Mouse (Mus musculus) liver, embryonic 15.5 days (tissue): Measurements from ENCODE around the gene Pkn1. TPM values are rescaled to one million over a fixed set of nuclear protein-coding genes. Genes with fewer than 3 reads are reported as not detected.

Source experiments
- ATAC-seq: fragments of 200-750 bp; cut with Nextera tagmentation; 2 replicates; pipeline ENCODE4 v1.8.0; 2017; ENCODE audit warnings: moderate number of reproducible peaks, mild to moderate bottlenecking, moderate library complexity; ENCODE audit not compliant: insufficient read depth
- H3K27ac ChIP-seq: fragments of 300-500 bp; sonication (generic); replicated peaks from 2 replicates; pipeline ENCODE4 v1.5.1; 2015; ENCODE audit warnings: mild to moderate bottlenecking, inconsistent platforms
- H3K27me3 ChIP-seq: fragments of 300-500 bp; sonication (generic); 2 replicates; pipeline ENCODE4 v1.6.1; 2015; ENCODE audit warnings: mild to moderate bottlenecking, inconsistent platforms
- H3K36me3 ChIP-seq: fragments of 300-500 bp; sonication (generic); replicated peaks from 2 replicates; pipeline ENCODE4 v1.6.1; 2015; ENCODE audit warnings: moderate library complexity, mild to moderate bottlenecking, inconsistent platforms
- H3K4me1 ChIP-seq: fragments of 300-500 bp; sonication (generic); replicated peaks from 2 replicates; pipeline ENCODE4 v1.6.1; 2015; ENCODE audit warnings: inconsistent platforms
- H3K4me2 ChIP-seq: fragments of 300-500 bp; sonication (generic); 2 replicates; pipeline ENCODE4 v1.6.1; 2015; ENCODE audit warnings: moderate library complexity, mild to moderate bottlenecking, inconsistent platforms
- H3K4me3 ChIP-seq: fragments of 300-500 bp; sonication (generic); replicated peaks from 2 replicates; pipeline ENCODE4 v1.5.1; 2015; ENCODE audit warnings: mild to moderate bottlenecking, inconsistent platforms
- H3K9ac ChIP-seq: fragments of 300-500 bp; sonication (generic); 2 replicates; pipeline ENCODE4 v1.6.1; 2015; ENCODE audit warnings: moderate library complexity, mild to moderate bottlenecking, inconsistent platforms
- H3K9me3 ChIP-seq: fragments of 300-500 bp; sonication (generic); replicated peaks from 2 replicates; pipeline ENCODE4 v1.6.1; 2016; ENCODE audit warnings: inconsistent platforms
- WGBS: fragments of 180-500 bp; shearing (Covaris S2); methylation state at CpG from one replicate; pipeline ENCODE4 v1.1.7; 2015; ENCODE audit warnings: mixed read lengths; ENCODE audit not compliant: insufficient replicate concordance; 5-methylcytosine and 5-hydroxymethylcytosine counted together
- polyA plus RNA-seq: library from polyadenylated mRNA; unstranded; fragments of >200 nt; fragmentation: Nextera tagmentation; extraction: Ambion mirVana; gene quantifications from 2 replicates; pipeline ENCODE4 v1.2.1, GENCODE M21; 2015

Gene Pkn1
- polyA plus RNA-seq, 1 experiment from 2014 or later: 11.3 TPM

DNA sequence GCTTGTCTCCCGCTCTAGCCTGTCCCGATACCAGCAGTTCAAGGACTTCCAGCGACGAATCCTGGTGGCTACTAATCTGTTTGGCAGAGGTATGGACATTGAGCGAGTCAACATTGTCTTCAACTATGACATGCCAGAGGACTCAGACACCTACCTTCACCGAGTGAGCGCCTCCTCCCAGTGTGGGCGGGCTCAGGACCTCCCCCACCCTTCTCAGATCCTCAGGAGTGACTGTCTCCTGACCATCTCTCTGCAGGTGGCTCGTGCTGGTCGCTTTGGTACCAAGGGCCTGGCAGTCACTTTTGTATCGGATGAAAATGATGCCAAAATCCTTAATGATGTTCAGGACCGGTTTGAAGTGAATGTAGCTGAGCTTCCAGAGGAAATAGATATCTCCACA, 23.7 kb upstream of the Pkn1 start:
- Histone ChIP-seq H3K9ac (no peak overlapping the region), H3K4me1 (peaks cover 27% of the 10 kb centered on the region), H3K9me3 (no peaks in the 10 kb centered on the region), H3K27me3 (no peaks in the 10 kb centered on the region), H3K4me2 (no peak overlapping the region), H3K36me3 (peaks cover 80% of the 10 kb centered on the region), H3K27ac (no peak overlapping the region), H3K4me3 (no peak overlapping the region)
- WGBS: 86% methylated on average over 12 of the region's 12 CpGs
- ATAC-seq: no peak

GRCm38 (mm10) chr8:83721405-83722025, 22.5 kb upstream of the Pkn1 start:
- Histone ChIP-seq H3K4me3 (no peak overlapping the region), H3K4me1 (peaks cover 38% of the 10 kb centered on the region), H3K9me3 (no peaks in the 10 kb centered on the region), H3K27ac (no peak overlapping the region), H3K36me3 (peaks cover 75% of the 10 kb centered on the region), H3K4me2 (no peak overlapping the region), H3K27me3 (no peaks in the 10 kb centered on the region), H3K9ac (no peak overlapping the region)
- no peak for ATAC-seq
- 87% methylated on average over 25 of the region's 25 CpGs for WGBS

DNA sequence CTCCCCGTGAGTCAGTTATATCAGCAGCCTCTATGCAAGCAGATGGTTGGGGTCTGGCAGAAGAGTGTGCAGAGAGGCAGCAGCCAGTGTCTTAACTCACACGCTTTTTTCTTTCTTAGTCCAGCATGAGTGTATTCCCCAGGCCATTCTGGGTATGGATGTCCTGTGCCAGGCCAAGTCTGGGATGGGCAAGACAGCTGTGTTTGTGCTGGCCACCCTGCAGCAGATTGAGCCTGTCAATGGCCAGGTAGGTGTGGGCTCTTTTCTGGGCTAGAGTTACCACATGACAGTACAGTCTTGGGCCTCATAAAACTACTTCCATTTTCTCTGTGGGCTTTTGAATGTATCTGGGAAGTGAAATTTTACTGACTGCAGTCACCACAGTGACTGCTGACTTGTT, 20.7 kb upstream of the Pkn1 start:
- H3K27me3 ChIP-seq: no peaks in the 10 kb centered on the region
- H3K9me3 ChIP-seq: no peaks in the 10 kb centered on the region
- no peak overlapping the region for H3K27ac ChIP-seq
- 75% methylated on average over 2 of the region's 2 CpGs for WGBS
- peaks cover 45% of the 10 kb centered on the region for H3K4me1 ChIP-seq
- H3K4me3 ChIP-seq: no peak overlapping the region
- H3K4me2 ChIP-seq: no peak overlapping the region
- H3K9ac ChIP-seq: no peak overlapping the region
- peaks cover 57% of the 10 kb centered on the region for H3K36me3 ChIP-seq
- no peak for ATAC-seq

DNA sequence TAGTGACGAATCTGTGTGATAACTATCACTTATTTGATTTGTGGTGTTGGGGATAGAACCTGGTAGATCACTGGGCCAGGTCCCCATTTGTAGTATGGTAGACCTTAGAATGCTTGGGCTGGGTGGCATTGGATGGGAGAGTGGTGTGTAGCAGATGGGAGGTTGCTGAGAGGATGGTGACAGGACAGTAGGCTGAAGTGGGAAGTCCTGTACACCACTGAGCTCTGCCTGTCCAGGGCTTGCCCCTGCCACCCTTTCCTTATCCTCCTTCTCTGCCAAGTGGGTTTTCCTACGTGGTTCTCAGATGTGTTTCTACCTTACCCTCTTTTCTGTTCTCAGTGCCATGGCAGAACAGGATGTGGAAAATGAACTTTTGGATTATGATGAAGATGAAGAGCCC, 20.1 kb upstream of the Pkn1 start:
- H3K4me1 ChIP-seq: peaks cover 43% of the 10 kb centered on the region
- no peak for ATAC-seq
- no peak overlapping the region for H3K9ac ChIP-seq
- H3K4me2 ChIP-seq: no peak overlapping the region
- no peak overlapping the region for H3K4me3 ChIP-seq
- no peak overlapping the region for H3K27ac ChIP-seq
- no peaks in the 10 kb centered on the region for H3K27me3 ChIP-seq
- H3K36me3 ChIP-seq: peaks cover 51% of the 10 kb centered on the region
- WGBS: 88% methylated on average over 2 of the region's 2 CpGs
- H3K9me3 ChIP-seq: no peaks in the 10 kb centered on the region

DNA sequence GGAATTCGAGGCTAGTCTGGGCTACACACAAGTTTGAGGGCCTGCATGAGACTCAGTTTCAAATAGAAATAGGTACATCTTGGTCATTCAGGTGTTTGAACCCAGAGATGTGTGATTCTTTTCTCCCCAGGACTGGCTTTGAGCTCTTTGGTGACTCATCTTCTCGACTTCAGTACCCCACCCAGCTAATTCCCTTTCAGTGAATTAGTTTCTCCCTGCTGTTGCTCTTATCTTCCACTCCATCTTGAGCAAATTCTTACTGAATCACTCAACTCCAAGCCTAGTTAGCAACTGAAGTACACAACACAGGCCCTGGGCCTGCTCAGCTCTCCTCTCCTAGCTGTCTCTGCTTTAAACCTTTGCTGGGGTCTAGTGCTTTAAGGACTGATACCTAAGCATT, 17.6 kb upstream of the Pkn1 start:
- Histone ChIP-seq H3K9ac (peak overlapping the region; percentile 93), H3K4me3 (peak overlapping the region; percentile 97), H3K4me2 (peak overlapping the region; percentile 74), H3K36me3 (peaks cover 26% of the 10 kb centered on the region), H3K27ac (peak overlapping the region; percentile 97), H3K4me1 (peaks cover 33% of the 10 kb centered on the region), H3K27me3 (no peaks in the 10 kb centered on the region), H3K9me3 (no peaks in the 10 kb centered on the region)
- peak; percentile 1; the same call in 1 of the 2 replicates for ATAC-seq
- WGBS: 27% methylated on average over 2 of the region's 2 CpGs

GRCm38 (mm10) chr8:83715771-83716170, 16.8 kb upstream of the Pkn1 start:
- Histone ChIP-seq H3K9ac (peak overlapping the region; percentile 93), H3K4me1 (peaks cover 33% of the 10 kb centered on the region), H3K36me3 (peaks cover 18% of the 10 kb centered on the region), H3K27ac (peak overlapping the region; percentile 97), H3K27me3 (no peaks in the 10 kb centered on the region), H3K4me2 (peak overlapping the region; percentile 74), H3K4me3 (peak overlapping the region; percentile 97), H3K9me3 (no peaks in the 10 kb centered on the region)
- no peak for ATAC-seq
- WGBS: under 1% methylated on average over 17 of the region's 17 CpGs

GRCm38 (mm10) chr8:83715031-83715690, 16.2 kb upstream of the Pkn1 start, which contains the start of gene Ddx39:
Gene Ddx39 (plus strand): TSS chr8:83715177.
- peak; percentile 100 for ATAC-seq
- Histone ChIP-seq H3K9ac (peak within 1 kb of the TSS; percentile 93), H3K27me3 (no peaks in the 10 kb centered on the region), H3K9me3 (no peaks in the 10 kb centered on the region), H3K27ac (peak within 1 kb of the TSS; percentile 97), H3K4me2 (peak within 1 kb of the TSS; percentile 74), H3K36me3 (peaks cover 12% of the 10 kb centered on the region), H3K4me1 (peaks cover 33% of the 10 kb centered on the region), H3K4me3 (peak within 1 kb of the TSS; percentile 97)
- WGBS: under 1% methylated on average over 63 of the region's 63 CpGs

DNA sequence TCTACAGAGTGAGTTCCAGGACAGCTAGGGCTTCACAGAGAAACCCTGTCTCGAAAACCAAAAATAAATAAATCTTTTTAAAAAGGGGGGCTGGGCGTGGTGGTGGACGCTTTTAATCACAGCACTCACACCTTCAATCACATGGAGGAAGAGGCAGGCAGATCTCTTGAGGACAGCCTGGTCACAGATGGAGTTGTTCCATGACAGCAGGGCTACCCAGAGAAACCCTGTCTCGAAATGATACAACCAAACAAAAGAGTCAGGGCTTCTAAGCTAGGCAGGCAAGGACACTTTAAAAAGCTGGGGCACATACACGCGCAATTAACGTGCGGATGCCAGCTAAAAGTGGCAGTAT, 15.7 kb upstream of the Pkn1 start:
- Histone ChIP-seq H3K4me2 (peak overlapping the region; percentile 74), H3K27ac (peak overlapping the region; percentile 97)
- no peak; the same call in 1 of the 2 replicates for ATAC-seq

DNA sequence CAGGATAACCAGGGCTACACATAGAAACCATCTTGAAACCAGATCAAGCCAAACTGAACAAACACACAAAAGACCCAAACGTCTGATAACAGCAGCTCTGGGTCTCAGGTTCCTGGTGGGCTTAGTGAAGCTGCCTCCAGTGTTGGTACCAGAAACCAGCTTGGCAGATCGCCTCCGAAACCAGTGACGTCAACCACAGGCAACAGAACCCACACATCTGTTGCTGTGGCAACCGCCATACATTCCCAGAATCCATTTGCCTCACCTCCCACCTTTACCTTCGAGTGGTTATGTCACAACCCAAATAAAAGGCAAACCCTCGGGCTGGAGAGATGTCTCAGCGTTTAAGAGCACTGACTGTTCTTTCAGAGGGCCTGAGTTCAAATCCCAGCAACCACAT, 8.6 kb upstream of the Pkn1 start:
- Histone ChIP-seq H3K4me2 (no peak overlapping the region), H3K4me3 (no peak overlapping the region), H3K4me1 (no peaks in the 10 kb centered on the region), H3K27me3 (peaks cover 4% of the 10 kb centered on the region; the same call in 1 of the 2 replicates), H3K9me3 (no peaks in the 10 kb centered on the region), H3K27ac (no peak overlapping the region), H3K36me3 (no peaks in the 10 kb centered on the region), H3K9ac (no peak overlapping the region)
- no peak for ATAC-seq
- 59% methylated on average over 8 of the region's 8 CpGs for WGBS

More for the DNA sequence above, 15.7 kb upstream of the Pkn1 start:
- peaks cover 7% of the 10 kb centered on the region for H3K36me3 ChIP-seq
- 9% methylated on average over 8 of the region's 8 CpGs for WGBS
- no peaks in the 10 kb centered on the region for H3K9me3 ChIP-seq
- H3K27me3 ChIP-seq: no peaks in the 10 kb centered on the region
- peak overlapping the region; percentile 97 for H3K4me3 ChIP-seq
- 0 out of 2 replicates have a peak overlapping the region, but pooled peaks have one; percentile 19 for H3K9ac ChIP-seq
- peaks cover 33% of the 10 kb centered on the region for H3K4me1 ChIP-seq

DNA sequence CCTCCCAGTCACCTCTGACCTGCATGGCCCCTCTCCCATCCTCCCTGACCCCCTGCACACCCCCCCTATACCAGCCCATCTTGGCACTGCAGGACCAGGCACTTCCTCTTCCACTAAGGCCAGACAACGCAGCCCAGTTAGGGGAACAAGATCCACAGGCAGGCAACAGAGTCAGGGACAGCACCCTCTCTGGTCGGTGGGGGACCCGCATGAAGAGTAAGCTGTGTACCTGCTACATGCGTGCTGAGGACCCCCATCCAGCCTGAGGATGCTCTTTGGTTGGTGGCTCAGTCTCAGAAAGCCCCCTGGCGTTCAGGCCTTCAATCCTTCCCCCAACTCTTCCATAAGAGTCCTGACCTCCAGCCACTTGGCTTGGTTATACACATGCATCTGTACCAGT, 7.4 kb upstream of the Pkn1 start:
- H3K4me1 ChIP-seq: no peaks in the 10 kb centered on the region
- H3K9ac ChIP-seq: no peak overlapping the region
- ATAC-seq: no peak
- no peak overlapping the region for H3K27ac ChIP-seq
- H3K27me3 ChIP-seq: peaks cover 4% of the 10 kb centered on the region; the same call in 1 of the 2 replicates
- no peaks in the 10 kb centered on the region for H3K9me3 ChIP-seq
- no peak overlapping the region for H3K4me2 ChIP-seq
- H3K4me3 ChIP-seq: no peak overlapping the region
- WGBS: 42% methylated on average over 5 of the region's 5 CpGs
- no peaks in the 10 kb centered on the region for H3K36me3 ChIP-seq

DNA sequence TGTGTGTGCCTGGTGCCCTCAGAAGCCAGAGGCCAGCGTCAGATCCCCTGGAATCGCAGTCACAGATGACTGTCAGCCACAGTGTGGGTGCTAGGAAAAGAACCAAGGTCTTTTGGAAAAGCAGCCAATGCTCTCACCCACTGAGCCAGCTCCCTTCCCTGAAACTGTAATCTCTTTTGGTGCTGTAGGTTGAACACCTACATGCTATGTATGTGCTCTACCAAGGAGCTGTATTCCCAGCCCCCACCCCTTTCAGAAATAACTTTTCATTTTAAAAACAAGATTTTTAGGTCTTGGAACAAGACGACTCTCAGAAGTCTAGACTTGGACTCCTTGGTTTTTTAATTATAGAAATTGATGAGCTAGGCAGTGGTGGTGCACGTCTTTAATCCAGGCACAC, 4.4 kb upstream of the Pkn1 start:
- no peak overlapping the region for H3K27ac ChIP-seq
- H3K4me2 ChIP-seq: no peak overlapping the region
- no peak overlapping the region for H3K9ac ChIP-seq
- no peaks in the 10 kb centered on the region for H3K36me3 ChIP-seq
- H3K9me3 ChIP-seq: no peaks in the 10 kb centered on the region
- peaks cover 4% of the 10 kb centered on the region; the same call in 1 of the 2 replicates for H3K27me3 ChIP-seq
- H3K4me1 ChIP-seq: peaks cover 20% of the 10 kb centered on the region
- no peak overlapping the region for H3K4me3 ChIP-seq
- 68% methylated on average over 4 of the region's 4 CpGs for WGBS
- no peak for ATAC-seq
